Mouse (Mus musculus): Measurements from ENCODE around the gene Celf2.

DNA sequence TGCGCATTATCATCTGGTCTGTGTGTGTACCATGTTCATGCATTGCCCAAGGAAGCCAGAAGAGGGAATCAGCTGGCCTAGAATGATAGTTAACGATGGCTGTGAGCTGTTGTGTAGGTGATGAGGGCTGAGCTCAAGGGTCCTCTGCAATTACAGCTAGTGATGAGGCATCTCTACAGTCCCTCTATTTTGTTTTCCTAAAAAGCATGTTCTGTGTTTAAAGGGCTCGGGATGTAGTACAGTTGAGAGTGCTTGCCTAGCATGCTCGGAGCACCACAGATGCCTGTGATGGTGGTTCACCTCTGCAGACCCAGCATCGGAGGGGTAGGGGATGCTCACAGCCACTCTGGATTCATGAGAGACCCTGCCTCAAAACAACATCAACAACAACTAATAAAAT is 416.7 kb downstream of the Celf2 start:
- TF ChIP-seq CTCF (IDR thresholded peaks at IDR 0.05; ENCODE audit: low read depth, low read length), result no peak
- TF ChIP-seq POLR2A (IDR thresholded peaks at IDR 0.05; ENCODE audit: borderline replicate concordance, low read depth, low read length), result no peak

Data from bone marrow macrophage, adult 2 months (primary cell).